Mouse (Mus musculus) lung, adult 18-20 months (tissue): ENCODE data around the gene Tbxa2r.
A peak's percentile ranks its signal among the peaks of the same experiment; 100 is the strongest.

Experiments used
- DNase-seq, 2 experiments: peaks; one replicate each; pipeline ENCODE4 v3.0.0; 2022; ENCODE audit warnings: mixed read lengths in 2 of 2

The Tbxa2r gene

GRCm38 (mm10) chr10:81349146-81349545 is 20.6 kb downstream of the Tbxa2r start:
- peak; percentile 70 to 75 for DNase-seq

GRCm38 (mm10) chr10:81349961-81350350 is 21.4 kb downstream of the Tbxa2r start:
- DNase-seq = no peak

GRCm38 (mm10) chr10:81350351-81351063 is 22.0 kb downstream of the Tbxa2r start, which contains the start of gene Hmg20b:
TSS of gene Hmg20b (minus strand) at chr10:81350480.
- DNase-seq = peak; percentile 100

GRCm38 (mm10) chr10:81351678-81352291 is 23.3 kb downstream of the Tbxa2r start:
- no peak for DNase-seq

- DNase-seq = no peak
These were observed 26.4 kb downstream of the Tbxa2r start for GRCm38 (mm10) chr10:81354738-81355477.

- DNase-seq = no peak
These were observed 27.0 kb downstream of the Tbxa2r start for GRCm38 (mm10) chr10:81355533-81355932.

- peak; percentile 46 to 48 for DNase-seq
These were observed 27.9 kb downstream of the Tbxa2r start for GRCm38 (mm10) chr10:81356352-81356990.

- DNase-seq = peak; percentile 91 to 92
These were observed 28.7 kb downstream of the Tbxa2r start, which contains the start of gene Mfsd12 for GRCm38 (mm10) chr10:81356991-81357844. TSS of gene Mfsd12 (plus strand) at chr10:81357491.

- no peak for DNase-seq
These were observed 29.7 kb downstream of the Tbxa2r start for GRCm38 (mm10) chr10:81358209-81358608.

- DNase-seq = no peak
These were observed 30.3 kb downstream of the Tbxa2r start for GRCm38 (mm10) chr10:81358841-81359240.

- no peak for DNase-seq
These were observed 32.2 kb downstream of the Tbxa2r start for GRCm38 (mm10) chr10:81360721-81361120.

- DNase-seq = peak in 1 of 2 experiments; percentile 18
These were observed 33.9 kb downstream of the Tbxa2r start for GRCm38 (mm10) chr10:81362336-81362949.

GRCm38 (mm10) chr10:81363436-81364346 is 35.2 kb downstream of the Tbxa2r start:
- no peak for DNase-seq

GRCm38 (mm10) chr10:81364666-81365065 is 36.1 kb downstream of the Tbxa2r start:
- peak in 1 of 2 experiments; percentile 53 for DNase-seq

GRCm38 (mm10) chr10:81365073-81365472 is 36.5 kb downstream of the Tbxa2r start:
- peak in 1 of 2 experiments; percentile 15 for DNase-seq

- peak; percentile 57 to 65 for DNase-seq
These were observed 37.3 kb downstream of the Tbxa2r start, which contains the start of gene 4930404N11Rik for GRCm38 (mm10) chr10:81365672-81366476. TSS of gene 4930404N11Rik (minus strand) at chr10:81365816.

- DNase-seq = no peak
These were observed 38.1 kb downstream of the Tbxa2r start for GRCm38 (mm10) chr10:81366477-81367206.

- no peak for DNase-seq
These were observed 38.6 kb downstream of the Tbxa2r start for GRCm38 (mm10) chr10:81367207-81367495.

GRCm38 (mm10) chr10:81375322-81375721 is 46.8 kb downstream of the Tbxa2r start:
- no peak for DNase-seq
